Mouse (Mus musculus): ENCODE measurements around the gene Tnfsf15. TPM values are rescaled to one million over a fixed set of nuclear protein-coding genes. Genes with fewer than 3 reads are reported as not detected.

Gene Tnfsf15
- polyA plus RNA-seq, 1 experiment from 2014 or later, result 0.05 TPM

DNA sequence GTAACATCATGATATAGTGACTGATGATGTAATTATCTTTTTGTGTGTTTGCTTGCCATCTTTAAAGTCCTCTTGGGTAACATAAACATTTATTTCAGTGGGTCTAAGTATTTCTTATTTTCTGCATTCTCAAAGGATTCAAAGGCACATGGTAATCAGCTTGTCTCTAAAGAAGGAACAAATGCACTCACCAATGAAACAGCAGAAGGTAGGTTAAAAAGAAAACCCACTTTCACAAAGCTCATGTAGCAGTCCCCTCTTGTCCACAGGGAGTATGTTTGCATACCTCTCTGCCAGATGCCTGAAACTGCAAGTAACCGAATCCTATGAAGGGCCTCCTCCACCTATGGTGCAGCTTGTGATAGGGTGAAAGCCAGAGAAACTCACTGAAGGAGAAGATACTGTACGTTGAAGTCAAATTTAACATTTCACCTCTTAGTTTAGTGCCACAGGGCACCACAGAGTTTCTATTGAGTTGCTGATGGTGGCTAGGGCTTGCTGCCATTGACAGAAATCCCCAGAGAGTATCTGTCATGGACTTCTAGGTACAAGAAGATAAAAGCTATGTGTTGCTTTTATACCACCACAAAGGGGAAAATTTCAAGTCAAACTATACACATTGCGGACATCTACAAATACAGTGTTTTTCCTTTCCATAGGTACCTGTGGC is 3.3 kb upstream of the Tnfsf15 start:
- no peaks in the 10 kb centered on the region for H3K36me3 ChIP-seq (ENCODE audit: control insufficient read depth, insufficient read depth)
- peaks cover 12% of the 10 kb centered on the region for H3K4me1 ChIP-seq (ENCODE audit: control insufficient read depth, insufficient read depth, low read length)
- H3K4me2 ChIP-seq (ENCODE audit: low read depth, low read length), result no peak overlapping the region
- no peaks in the 10 kb centered on the region for H3K9me3 ChIP-seq (replicated peaks; ENCODE audit: control insufficient read depth, low read length)
- no peak overlapping the region for H3K27ac ChIP-seq (ENCODE audit: low read length)
- no peak overlapping the region for H3K9ac ChIP-seq (ENCODE audit: low read length)
- ATAC-seq (replicated peaks; ENCODE audit: extremely low read depth, insufficient read depth, low FRiP score), result no peak
- H3K27me3 ChIP-seq (ENCODE audit: control insufficient read depth, insufficient read depth, low read length), result peaks cover 16% of the 10 kb centered on the region
- 68% methylated on average over 3 of the region's 3 CpGs for WGBS
- no peak overlapping the region for H3K4me3 ChIP-seq (ENCODE audit: low read length)

DNA sequence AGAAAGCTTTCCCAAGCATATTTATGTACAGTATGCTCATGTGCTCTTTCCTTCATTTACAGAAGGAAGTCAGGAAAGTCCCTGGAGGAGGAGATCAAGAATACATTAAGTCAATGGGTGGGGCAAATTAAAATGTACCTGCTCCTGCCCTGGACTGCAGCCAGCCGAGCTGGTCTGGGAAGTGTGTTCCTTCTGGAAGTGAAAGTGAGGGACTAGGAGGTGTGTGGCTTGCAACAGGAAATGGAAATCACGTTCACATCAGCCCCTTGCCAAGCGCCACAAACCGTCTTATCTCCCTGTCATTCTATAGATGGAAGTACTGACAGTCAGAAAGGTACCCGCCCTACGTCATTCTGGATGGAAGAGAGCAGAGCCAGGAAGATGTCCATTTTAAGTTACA is 358 bp upstream of the Tnfsf15 start:
- Histone ChIP-seq H3K4me1 (ENCODE audit: control insufficient read depth, insufficient read depth, low read length) (peaks cover 8% of the 10 kb centered on the region), H3K27ac (ENCODE audit: low read length) (no peak overlapping the region), H3K4me2 (ENCODE audit: low read depth, low read length) (peak overlapping the region; percentile 42), H3K9me3 (replicated peaks; ENCODE audit: control insufficient read depth, low read length) (no peaks in the 10 kb centered on the region), H3K36me3 (ENCODE audit: control insufficient read depth, insufficient read depth) (no peaks in the 10 kb centered on the region), H3K9ac (ENCODE audit: low read length) (no peak overlapping the region), H3K27me3 (ENCODE audit: control insufficient read depth, insufficient read depth, low read length) (peaks cover 11% of the 10 kb centered on the region), H3K4me3 (ENCODE audit: low read length) (no peak overlapping the region)
- no peak for ATAC-seq (replicated peaks; ENCODE audit: extremely low read depth, insufficient read depth, low FRiP score)
- WGBS, result 34% methylated on average over 6 of the region's 6 CpGs

DNA sequence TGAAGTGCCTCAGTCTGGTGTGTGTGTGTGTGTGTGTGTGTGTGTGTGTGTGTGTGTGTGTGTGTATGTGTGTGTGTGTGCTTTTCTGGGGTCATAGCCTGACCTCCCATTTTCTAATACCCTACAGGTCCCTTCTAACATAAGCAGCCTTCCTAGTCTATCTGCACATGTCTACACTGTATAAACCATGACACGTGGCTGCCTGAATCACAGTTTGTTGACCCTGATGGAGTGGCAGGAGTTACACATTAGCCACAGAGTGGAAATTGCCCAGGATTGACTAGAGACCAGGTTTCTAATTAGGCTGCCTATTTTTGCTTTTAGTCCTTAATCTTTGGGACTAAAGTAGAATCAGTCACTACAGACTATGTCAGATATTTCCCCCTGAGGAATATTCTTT is 1.3 kb downstream of the Tnfsf15 start:
- 58% methylated on average over 1 of the region's 1 CpGs for WGBS
- peaks cover 8% of the 10 kb centered on the region; the same call in 1 of the 2 replicates for H3K27me3 ChIP-seq (ENCODE audit: control insufficient read depth, insufficient read depth, low read length)
- no peak overlapping the region for H3K4me2 ChIP-seq (ENCODE audit: low read depth, low read length)
- ATAC-seq (replicated peaks; ENCODE audit: extremely low read depth, insufficient read depth, low FRiP score), result no peak
- no peak overlapping the region for H3K9ac ChIP-seq (ENCODE audit: low read length)
- H3K4me1 ChIP-seq (ENCODE audit: control insufficient read depth, insufficient read depth, low read length), result peaks cover 8% of the 10 kb centered on the region
- H3K36me3 ChIP-seq (ENCODE audit: control insufficient read depth, insufficient read depth), result no peaks in the 10 kb centered on the region
- no peak overlapping the region for H3K4me3 ChIP-seq (ENCODE audit: low read length)
- no peaks in the 10 kb centered on the region for H3K9me3 ChIP-seq (replicated peaks; ENCODE audit: control insufficient read depth, low read length)
- H3K27ac ChIP-seq (ENCODE audit: low read length), result no peak overlapping the region

DNA sequence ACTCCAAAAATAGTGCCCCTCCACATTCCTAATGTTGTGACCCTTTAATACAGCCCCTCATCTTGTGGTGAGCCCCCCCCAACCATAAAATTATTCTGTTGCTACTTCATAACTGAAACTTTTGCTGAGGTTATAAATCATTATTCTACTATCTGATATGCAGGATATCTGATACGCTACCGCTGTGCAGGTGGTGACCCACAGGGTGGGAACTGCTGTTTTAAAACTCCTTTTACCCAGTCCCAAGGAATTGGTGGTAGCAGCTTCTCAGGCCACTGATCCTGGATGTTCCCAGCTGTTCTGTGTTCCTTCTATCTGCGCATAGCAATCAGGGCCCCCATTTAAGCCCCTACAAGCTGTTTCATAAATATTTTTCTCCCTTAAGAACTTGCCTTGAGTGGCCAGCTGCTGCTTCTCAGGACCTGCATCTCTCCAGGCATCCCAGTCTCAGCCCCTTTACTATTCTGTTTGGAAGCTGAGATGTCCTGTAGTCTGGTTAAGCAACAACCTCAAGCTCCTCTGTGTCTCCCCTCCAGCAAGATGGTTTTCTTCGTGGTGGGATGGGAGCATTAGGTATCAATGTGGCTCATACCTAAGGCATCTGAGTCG is 2.0 kb downstream of the Tnfsf15 start:
- 85% methylated on average over 5 of the region's 5 CpGs for WGBS
- Histone ChIP-seq H3K9ac (ENCODE audit: low read length) (no peak overlapping the region), H3K4me1 (ENCODE audit: control insufficient read depth, insufficient read depth, low read length) (peaks cover 8% of the 10 kb centered on the region), H3K4me2 (ENCODE audit: low read depth, low read length) (no peak overlapping the region), H3K4me3 (ENCODE audit: low read length) (no peak overlapping the region), H3K27ac (ENCODE audit: low read length) (no peak overlapping the region), H3K9me3 (replicated peaks; ENCODE audit: control insufficient read depth, low read length) (no peaks in the 10 kb centered on the region), H3K36me3 (ENCODE audit: control insufficient read depth, insufficient read depth) (no peaks in the 10 kb centered on the region), H3K27me3 (ENCODE audit: control insufficient read depth, insufficient read depth, low read length) (peaks cover 7% of the 10 kb centered on the region; the same call in 1 of the 2 replicates)
- ATAC-seq (replicated peaks; ENCODE audit: extremely low read depth, insufficient read depth, low FRiP score), result no peak

DNA sequence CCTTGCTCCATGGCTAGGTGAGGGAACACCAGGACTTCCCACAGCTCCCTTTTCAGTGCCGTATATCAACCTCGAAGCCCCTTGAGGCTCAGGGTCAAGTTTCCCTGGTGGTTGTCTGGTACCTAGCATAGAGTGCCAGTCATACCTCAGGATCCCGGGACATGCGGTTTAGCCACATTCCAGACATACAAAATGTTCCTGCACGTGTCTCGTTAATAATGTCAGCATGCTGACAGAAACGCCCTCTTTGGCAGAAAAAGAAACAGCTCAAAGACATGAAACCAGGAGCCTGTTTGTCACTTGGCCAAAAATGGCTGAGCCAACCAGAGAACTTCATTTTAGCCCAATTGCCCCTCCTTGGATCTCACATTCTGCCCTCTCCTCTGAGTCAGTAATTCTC is 2.8 kb downstream of the Tnfsf15 start:
- H3K4me1 ChIP-seq (ENCODE audit: control insufficient read depth, insufficient read depth, low read length), result peaks cover 8% of the 10 kb centered on the region
- H3K4me3 ChIP-seq (ENCODE audit: low read length), result no peak overlapping the region
- peaks cover 2% of the 10 kb centered on the region; the same call in 1 of the 2 replicates for H3K27me3 ChIP-seq (ENCODE audit: control insufficient read depth, insufficient read depth, low read length)
- 45% methylated on average over 7 of the region's 7 CpGs for WGBS
- H3K27ac ChIP-seq (ENCODE audit: low read length), result no peak overlapping the region
- H3K9ac ChIP-seq (ENCODE audit: low read length), result no peak overlapping the region
- no peaks in the 10 kb centered on the region for H3K9me3 ChIP-seq (replicated peaks; ENCODE audit: control insufficient read depth, low read length)
- no peak for ATAC-seq (replicated peaks; ENCODE audit: extremely low read depth, insufficient read depth, low FRiP score)
- no peaks in the 10 kb centered on the region for H3K36me3 ChIP-seq (ENCODE audit: control insufficient read depth, insufficient read depth)
- no peak overlapping the region for H3K4me2 ChIP-seq (ENCODE audit: low read depth, low read length)

DNA sequence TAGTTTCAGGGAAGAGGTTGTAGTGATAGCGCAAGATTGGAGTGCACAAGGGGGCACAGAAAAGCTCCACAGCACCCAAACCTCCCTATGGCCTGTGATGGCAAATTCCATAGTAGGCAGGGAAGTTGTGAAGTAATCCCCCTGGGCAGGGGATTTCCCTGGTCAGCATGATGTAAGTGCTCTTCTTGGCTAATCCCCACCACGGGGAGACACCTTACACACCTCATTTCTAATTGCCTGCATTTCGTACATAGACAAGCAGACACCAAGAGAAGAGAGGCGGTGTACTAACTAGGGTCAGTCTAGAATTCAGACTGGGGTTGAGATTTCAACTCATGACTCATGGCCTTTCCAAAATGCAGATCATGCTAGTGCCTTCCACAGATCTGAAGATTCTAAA is 4.2 kb downstream of the Tnfsf15 start:
- H3K27me3 ChIP-seq (ENCODE audit: control insufficient read depth, insufficient read depth, low read length), result peaks cover 2% of the 10 kb centered on the region; the same call in 1 of the 2 replicates
- H3K4me2 ChIP-seq (ENCODE audit: low read depth, low read length), result no peak overlapping the region
- H3K4me1 ChIP-seq (ENCODE audit: control insufficient read depth, insufficient read depth, low read length), result peaks cover 8% of the 10 kb centered on the region
- no peak for ATAC-seq (replicated peaks; ENCODE audit: extremely low read depth, insufficient read depth, low FRiP score)
- H3K27ac ChIP-seq (ENCODE audit: low read length), result no peak overlapping the region
- no peak overlapping the region for H3K4me3 ChIP-seq (ENCODE audit: low read length)
- H3K9me3 ChIP-seq (replicated peaks; ENCODE audit: control insufficient read depth, low read length), result no peaks in the 10 kb centered on the region
- 79% methylated on average over 4 of the region's 4 CpGs for WGBS
- no peaks in the 10 kb centered on the region for H3K36me3 ChIP-seq (ENCODE audit: control insufficient read depth, insufficient read depth)
- H3K9ac ChIP-seq (ENCODE audit: low read length), result no peak overlapping the region

DNA sequence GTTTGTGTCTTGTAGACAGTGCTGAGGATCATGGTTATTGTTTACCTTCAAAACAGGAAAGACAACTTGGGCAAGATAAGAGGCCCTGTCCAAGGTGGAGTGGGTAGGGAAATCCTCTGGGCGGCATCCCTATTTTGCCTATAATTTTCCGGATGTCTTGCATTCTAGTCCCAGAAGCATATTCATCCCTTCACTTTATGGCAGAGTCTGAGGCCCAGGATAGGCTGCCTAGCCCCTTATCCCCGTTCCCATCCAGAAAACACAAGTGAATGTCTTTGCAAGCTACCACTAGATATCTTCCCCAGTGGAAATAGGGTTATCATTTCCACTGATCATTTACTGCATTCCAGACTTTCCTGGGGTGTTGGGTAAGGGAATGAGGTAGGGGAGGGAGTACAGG is 4.9 kb downstream of the Tnfsf15 start:
- Histone ChIP-seq H3K9ac (ENCODE audit: low read length) (no peak overlapping the region), H3K27me3 (ENCODE audit: control insufficient read depth, insufficient read depth, low read length) (peaks cover 2% of the 10 kb centered on the region; the same call in 1 of the 2 replicates), H3K4me3 (ENCODE audit: low read length) (no peak overlapping the region), H3K27ac (ENCODE audit: low read length) (no peak overlapping the region), H3K36me3 (ENCODE audit: control insufficient read depth, insufficient read depth) (no peaks in the 10 kb centered on the region), H3K4me1 (ENCODE audit: control insufficient read depth, insufficient read depth, low read length) (peaks cover 5% of the 10 kb centered on the region; the same call in 1 of the 2 replicates), H3K4me2 (ENCODE audit: low read depth, low read length) (no peak overlapping the region), H3K9me3 (replicated peaks; ENCODE audit: control insufficient read depth, low read length) (no peaks in the 10 kb centered on the region)
- WGBS, result 75% methylated on average over 3 of the region's 3 CpGs
- no peak for ATAC-seq (replicated peaks; ENCODE audit: extremely low read depth, insufficient read depth, low FRiP score)

DNA sequence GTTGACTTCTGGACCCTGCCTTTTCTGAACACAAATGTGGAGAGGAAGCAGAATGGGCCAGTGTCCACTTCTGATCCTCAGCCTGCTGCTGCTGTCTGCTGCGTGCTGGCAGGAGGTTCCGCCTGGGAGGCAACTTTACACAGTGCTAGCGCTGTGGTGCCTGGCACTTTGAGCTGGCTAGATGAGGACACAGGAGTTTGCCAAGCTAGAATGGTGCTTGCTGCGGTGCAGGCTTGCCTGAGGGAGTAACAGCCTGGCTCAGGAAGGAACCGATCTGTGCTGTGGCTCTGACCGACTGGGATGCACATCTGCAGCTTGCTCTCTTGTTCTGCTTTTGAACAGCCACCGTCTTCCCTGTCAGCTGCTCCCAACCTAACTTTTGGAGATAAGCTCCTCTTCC is 5.4 kb downstream of the Tnfsf15 start:
- Histone ChIP-seq H3K4me1 (ENCODE audit: control insufficient read depth, insufficient read depth, low read length) (peaks cover under 1% of the 10 kb centered on the region; the same call in 1 of the 2 replicates), H3K9me3 (replicated peaks; ENCODE audit: control insufficient read depth, low read length) (no peaks in the 10 kb centered on the region), H3K36me3 (ENCODE audit: control insufficient read depth, insufficient read depth) (no peaks in the 10 kb centered on the region), H3K27ac (ENCODE audit: low read length) (no peak overlapping the region), H3K4me3 (ENCODE audit: low read length) (no peak overlapping the region), H3K4me2 (ENCODE audit: low read depth, low read length) (no peak overlapping the region), H3K9ac (ENCODE audit: low read length) (no peak overlapping the region), H3K27me3 (ENCODE audit: control insufficient read depth, insufficient read depth, low read length) (peaks cover 2% of the 10 kb centered on the region; the same call in 1 of the 2 replicates)
- ATAC-seq (replicated peaks; ENCODE audit: extremely low read depth, insufficient read depth, low FRiP score), result no peak
- 56% methylated on average over 7 of the region's 7 CpGs for WGBS

DNA sequence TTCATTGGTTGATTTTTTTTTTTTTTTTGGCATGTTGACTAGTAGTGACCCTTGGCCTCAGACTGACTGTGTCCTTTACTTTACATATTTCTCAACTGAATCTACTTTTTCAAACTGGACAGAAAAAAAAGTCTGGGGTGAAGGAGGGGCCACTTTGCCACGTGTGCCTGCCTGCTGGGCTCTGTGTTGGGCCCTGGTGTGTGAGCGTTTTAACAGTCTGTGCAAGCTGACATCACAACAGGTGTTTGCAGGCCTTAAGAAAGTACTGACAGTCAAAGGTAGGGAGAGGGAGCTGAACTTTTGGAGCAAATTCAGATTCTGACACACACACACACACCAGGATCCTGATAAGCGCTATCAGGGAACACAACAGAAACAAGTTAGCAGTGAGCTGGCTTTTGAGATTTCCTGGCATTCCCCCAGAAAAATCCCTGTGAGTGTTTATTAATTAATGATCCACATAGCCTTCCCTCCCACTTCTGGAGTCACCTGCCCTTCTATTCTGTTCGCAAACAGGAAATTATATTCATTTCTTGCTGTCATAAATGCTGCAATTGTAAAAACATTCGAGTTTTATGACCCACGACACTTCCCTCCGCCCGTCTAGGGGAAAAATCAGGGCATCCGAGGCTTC is 6.4 kb downstream of the Tnfsf15 start:
- H3K36me3 ChIP-seq (ENCODE audit: control insufficient read depth, insufficient read depth), result no peaks in the 10 kb centered on the region
- H3K4me2 ChIP-seq (ENCODE audit: low read depth, low read length), result no peak overlapping the region
- ATAC-seq (replicated peaks; ENCODE audit: extremely low read depth, insufficient read depth, low FRiP score), result no peak
- no peaks in the 10 kb centered on the region for H3K9me3 ChIP-seq (replicated peaks; ENCODE audit: control insufficient read depth, low read length)
- 0 out of 2 replicates have a peak, but pooled peaks cover 2% of the 10 kb centered on the region for H3K27me3 ChIP-seq (ENCODE audit: control insufficient read depth, insufficient read depth, low read length)
- 64% methylated on average over 9 of the region's 9 CpGs for WGBS
- no peak overlapping the region for H3K4me3 ChIP-seq (ENCODE audit: low read length)
- H3K9ac ChIP-seq (ENCODE audit: low read length), result no peak overlapping the region
- no peaks in the 10 kb centered on the region; the same call in 1 of the 2 replicates for H3K4me1 ChIP-seq (ENCODE audit: control insufficient read depth, insufficient read depth, low read length)
- no peak overlapping the region for H3K27ac ChIP-seq (ENCODE audit: low read length)

Data from heart, embryonic 16.5 days (tissue).